Mouse (Mus musculus) brain, embryonic 18.5 days (tissue): ENCODE results near the gene Gm2026.
"Not testable (repeated sequence)": the region's sequence is repeated elsewhere in the genome, so short reads cannot be mapped to it uniquely, and the experiment has no call there.

ENCODE experiments used
- DNase-seq: peaks from one replicate; pipeline ENCODE4 v3.0.0-alpha.2; 2012; ENCODE audit warnings: low read depth, low spot score

Gene Gm2026

DNA sequence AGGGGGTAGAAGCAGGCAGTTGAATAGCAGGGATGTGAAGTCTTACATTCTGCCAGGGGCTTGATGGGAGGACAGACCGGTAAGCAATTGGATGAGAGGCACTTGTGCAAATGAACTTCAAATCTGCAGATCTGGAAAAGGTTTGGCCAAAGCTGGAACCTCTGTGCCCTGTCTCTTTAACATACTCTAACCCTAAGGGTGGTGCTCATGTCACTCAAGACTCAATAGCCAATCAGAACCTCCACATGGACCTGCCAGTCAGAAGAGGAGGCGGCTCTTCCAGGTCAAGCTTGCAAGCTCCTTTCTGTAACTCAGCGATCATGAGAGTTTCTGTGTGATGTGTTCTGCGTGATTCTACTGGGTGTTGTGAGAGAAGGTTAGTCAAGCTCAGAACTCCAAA, at the start of gene Gm2026:
Gene Gm2026 (plus strand): TSS at position 301 of the 400 bp plus-strand sequence.
- DNase-seq = not testable (repeated sequence)

DNA sequence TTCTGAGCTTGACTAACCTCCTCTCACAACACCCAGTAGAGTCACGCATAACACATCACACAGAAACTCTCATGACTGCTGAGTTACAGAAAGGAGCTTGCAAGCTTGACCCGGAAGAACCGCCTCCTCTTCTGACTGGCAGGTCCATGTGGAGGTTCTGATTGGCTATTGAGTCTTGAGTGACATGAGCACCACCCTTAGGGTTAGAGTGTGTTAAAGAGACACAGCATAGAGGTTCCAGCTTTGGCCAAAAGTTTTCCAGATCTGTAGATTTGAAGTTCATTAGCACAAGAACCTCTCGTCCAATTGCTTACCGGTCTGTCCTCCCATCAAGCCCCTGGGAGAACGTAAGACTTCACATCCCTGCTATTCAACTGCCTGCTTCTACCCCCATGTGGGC, 34.1 kb upstream of the Gm2026 start, which contains the start of gene Zfp966:
Gene Zfp966 (minus strand): TSS at position 101 of the 400 bp plus-strand sequence.
- not testable (repeated sequence) for DNase-seq
